Mouse (Mus musculus): ENCODE measurements around the gene Ywhae.

Gene Ywhae

DNA sequence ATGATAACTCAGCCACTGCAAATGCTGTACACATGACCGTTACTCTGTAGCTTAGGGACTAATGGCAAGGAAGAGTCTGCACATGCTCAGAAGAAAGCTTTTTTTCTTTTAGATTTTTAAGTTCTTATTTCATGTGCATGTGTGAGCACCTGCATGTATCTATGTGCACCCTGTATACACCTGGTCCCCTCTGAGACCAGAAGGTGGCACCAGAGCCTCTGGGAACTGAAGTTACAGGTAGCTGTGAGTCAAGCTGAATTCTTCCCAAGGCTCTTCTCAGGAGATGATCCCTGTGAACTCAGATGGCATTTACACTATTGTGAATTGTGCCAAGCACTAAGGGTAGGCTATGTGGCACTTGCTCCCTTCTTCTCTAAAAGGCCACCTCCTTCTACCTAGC is 43.2 kb downstream of the Ywhae start:
- in situ Hi-C loops (cut with MboI; ENCODE audit: low pct_unique_long_range_greater_than_20kb in 1 of 2, low sequenced_read_pairs in 2 of 2, unreplicated experiment in 1 of 2) = loop anchor here (5.0 to 25.0 kb wide), 2 partner anchors 126 to 386 kb away; no protein-coding TSS in a partner anchor

DNA sequence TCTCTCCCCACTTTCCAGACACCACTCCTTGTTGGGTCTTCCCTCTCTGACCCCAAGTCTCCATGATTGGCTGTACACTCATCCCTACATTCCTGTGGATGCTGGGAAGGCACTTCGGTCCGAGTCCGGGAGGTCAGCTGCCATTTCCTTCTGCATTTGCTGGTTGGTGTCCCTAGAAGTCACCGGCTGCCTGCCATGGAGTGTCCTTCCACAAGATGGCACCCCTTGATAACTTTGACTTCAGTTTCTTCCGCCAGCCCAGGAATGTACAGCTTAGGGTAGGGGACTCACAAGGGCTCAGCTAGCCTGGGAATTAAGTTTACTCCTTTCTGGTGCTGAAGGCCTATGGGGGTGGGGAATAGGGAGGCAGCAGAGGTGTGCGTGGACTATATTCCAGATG is 49.2 kb downstream of the Ywhae start:
- in situ Hi-C loops (cut with MboI; ENCODE audit: low pct_unique_long_range_greater_than_20kb in 1 of 2, low sequenced_read_pairs in 2 of 2, unreplicated experiment in 1 of 2) = loop anchor here (10.0 to 25.0 kb wide), 3 partner anchors 183 to 380 kb away; no protein-coding TSS in a partner anchor

DNA sequence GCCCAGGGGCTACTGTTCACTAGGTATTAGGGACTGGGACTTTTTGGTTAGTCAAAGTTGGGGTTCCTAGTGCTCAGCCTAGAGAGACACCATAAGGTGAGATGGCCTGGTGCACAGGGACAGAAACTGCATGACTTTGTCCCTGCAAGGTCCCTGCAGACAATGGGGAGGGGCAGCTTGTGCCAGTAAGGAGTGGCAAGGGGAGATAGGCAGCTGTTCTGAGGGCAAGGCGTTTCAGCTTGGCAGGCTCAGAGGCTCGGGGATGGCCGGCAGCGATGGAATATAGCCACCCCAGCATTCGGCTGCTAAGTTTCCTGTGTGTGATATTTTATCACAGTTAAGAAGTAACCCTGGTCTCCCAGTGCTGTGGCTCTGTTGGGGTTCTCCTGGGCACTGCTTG is 51.1 kb downstream of the Ywhae start:
- in situ Hi-C loops (cut with MboI; ENCODE audit: low pct_unique_long_range_greater_than_20kb in 1 of 2, low sequenced_read_pairs in 2 of 2, unreplicated experiment in 1 of 2) = loop anchor here (10.0 to 25.0 kb wide), 3 partner anchors 181 to 379 kb away; no protein-coding TSS in a partner anchor

DNA sequence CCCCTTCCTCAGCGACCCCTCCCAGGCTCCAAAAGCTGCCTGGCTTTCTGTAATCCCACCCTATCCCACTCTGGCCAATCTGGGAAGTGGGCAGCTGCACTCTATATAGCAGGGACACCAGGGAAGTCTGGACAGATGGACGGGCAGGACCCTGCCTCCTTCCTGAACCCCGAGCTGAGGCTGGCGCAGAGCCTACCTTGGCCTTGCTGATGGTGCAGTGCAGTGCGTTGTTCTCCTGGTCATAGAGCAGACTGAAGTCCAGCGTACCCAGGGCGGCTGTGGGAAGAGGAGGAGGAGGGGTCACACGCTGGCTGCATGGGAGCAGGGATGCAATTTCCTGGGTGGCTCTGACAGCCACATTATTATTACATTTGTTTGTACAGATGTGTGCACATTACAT is 53.2 kb downstream of the Ywhae start:
- in situ Hi-C loops (cut with MboI; ENCODE audit: low pct_unique_long_range_greater_than_20kb in 1 of 2, low sequenced_read_pairs in 2 of 2, unreplicated experiment in 1 of 2) = loop anchor here (5.0 to 25.0 kb wide), 4 partner anchors 116 to 376 kb away; no protein-coding TSS in a partner anchor

DNA sequence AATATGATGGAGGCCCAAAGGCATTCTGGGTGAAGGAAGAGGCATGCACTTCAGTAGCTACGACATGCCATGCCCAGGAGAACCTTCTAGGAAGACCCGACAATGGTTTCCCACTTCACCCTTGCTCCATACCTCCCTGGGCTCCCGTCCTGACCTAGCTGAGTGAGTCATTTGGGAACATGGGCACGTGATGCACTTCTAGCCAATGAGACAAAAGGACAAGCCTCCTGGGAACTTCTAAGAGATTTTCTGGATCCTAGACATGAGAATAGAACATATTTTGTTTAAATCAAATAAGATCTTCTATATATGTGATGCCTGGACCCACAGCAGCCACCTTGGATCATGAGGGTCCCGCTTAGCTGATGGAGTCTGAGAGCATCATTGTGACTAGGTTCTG is 59.9 kb downstream of the Ywhae start:
- in situ Hi-C loops (cut with MboI; ENCODE audit: low pct_unique_long_range_greater_than_20kb in 1 of 2, low sequenced_read_pairs in 2 of 2, unreplicated experiment in 1 of 2) = loop anchor here in 1 of 2 experiments (25.0 kb wide), 1 partner anchor 370 kb away; no protein-coding TSS in a partner anchor

DNA sequence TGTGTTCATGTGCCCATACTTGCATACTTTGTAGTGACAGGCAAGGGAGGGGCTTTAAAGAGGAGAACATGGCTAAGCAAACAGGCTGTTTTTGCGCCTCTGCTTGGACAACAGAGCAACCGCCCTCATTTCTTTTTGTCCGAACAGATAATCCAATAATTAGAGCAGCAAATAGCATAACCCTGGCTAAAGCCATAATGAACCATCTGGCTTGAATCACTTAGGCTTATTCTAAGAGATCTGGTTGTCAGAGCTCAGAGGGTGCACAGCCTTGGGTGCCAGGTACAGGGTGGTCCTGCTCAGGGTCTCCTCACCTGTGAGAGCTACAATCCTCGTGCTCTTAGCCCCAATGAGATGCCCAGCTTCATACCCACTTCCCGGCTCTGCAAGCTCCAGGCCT is 60.7 kb downstream of the Ywhae start:
- in situ Hi-C loops (cut with MboI; ENCODE audit: low pct_unique_long_range_greater_than_20kb in 1 of 2, low sequenced_read_pairs in 2 of 2, unreplicated experiment in 1 of 2) = loop anchor here in 1 of 2 experiments (25.0 kb wide), 1 partner anchor 369 kb away; no protein-coding TSS in a partner anchor

DNA sequence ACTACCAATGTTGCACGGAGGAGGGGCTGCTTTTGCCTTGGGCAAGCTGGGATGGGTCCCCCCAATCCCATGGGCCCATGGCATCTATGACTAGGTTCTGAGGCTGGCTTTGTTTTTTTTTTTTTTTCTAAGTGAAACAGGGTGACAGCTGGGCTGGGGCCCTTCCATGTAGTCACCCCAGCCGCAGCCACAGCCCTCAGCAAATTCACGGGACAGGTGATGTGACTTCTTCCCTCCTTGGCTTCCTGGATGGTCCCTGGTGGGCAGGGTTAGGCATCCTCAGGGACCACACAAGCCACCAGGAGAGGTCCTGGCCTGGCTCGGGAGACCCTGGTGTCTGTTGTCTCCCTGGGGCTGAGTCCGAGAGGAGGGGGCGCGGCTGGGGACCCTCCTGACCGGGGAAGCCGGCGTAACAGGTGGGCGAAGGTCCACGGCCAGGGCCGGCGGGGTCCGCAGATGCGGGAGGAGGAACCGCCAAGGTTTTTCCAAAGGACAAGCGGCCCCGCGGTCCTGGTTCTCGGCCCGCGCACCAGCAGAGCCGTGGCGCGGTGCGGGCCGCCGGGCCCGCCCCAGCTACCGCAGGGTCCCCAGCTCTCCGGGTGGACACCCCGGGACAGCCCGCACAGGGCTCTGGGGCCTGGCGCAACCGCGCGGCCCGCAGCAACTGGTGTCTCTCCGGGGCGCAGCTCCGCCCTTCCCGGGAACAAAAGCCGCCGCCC is 62.1 kb downstream of the Ywhae start:
- in situ Hi-C loops (cut with MboI; ENCODE audit: low pct_unique_long_range_greater_than_20kb in 1 of 2, low sequenced_read_pairs in 2 of 2, unreplicated experiment in 1 of 2) = loop anchor here in 1 of 2 experiments (25.0 kb wide), 1 partner anchor 368 kb away; no protein-coding TSS in a partner anchor

DNA sequence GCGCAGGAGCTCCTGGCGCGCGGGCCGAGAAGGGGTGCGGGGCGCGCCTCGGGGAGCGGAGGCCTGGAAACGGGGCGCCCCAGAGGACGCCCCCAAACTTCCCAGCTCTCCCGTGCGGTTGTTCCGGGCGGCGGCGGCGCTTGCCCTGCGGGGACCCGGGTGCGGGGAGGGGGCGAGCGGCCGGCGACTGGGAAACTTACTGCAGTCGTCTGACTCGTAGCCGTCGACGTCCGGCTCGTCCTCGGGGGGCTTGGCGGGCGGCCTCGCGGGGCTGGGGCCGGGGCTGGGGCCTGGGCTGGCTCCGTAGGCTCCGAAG is 62.6 kb downstream of the Ywhae start:
- in situ Hi-C loops (cut with MboI; ENCODE audit: low pct_unique_long_range_greater_than_20kb in 1 of 2, low sequenced_read_pairs in 2 of 2, unreplicated experiment in 1 of 2) = loop anchor here in 1 of 2 experiments (25.0 kb wide), 1 partner anchor 367 kb away; no protein-coding TSS in a partner anchor

DNA sequence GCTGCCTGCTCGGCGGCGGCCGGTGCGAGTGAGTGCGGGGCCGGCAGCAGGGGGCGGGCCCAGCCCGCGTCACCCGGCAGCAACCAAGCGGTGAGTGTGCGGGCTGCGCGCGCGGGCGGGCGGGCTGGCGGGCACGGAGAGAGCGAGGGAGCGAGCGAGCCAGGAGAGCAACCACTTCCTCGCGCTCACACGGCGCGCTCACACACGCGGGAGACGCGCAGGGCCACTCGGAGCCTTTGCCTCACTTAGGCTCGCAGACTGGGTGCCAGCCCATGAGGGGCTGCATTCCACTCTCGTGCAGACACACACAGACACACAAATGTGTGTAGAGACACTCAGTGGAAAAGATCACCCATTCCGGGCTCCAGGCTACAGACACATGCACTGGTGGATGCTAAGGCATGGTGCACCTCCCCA is 63.4 kb downstream of the Ywhae start, which contains the start of gene Doc2b:
Gene Doc2b (minus strand): TSS at position 21 of the 417 bp plus-strand sequence.
- in situ Hi-C loops (cut with MboI; ENCODE audit: low pct_unique_long_range_greater_than_20kb in 1 of 2, low sequenced_read_pairs in 2 of 2, unreplicated experiment in 1 of 2) = loop anchor here in 1 of 2 experiments (25.0 kb wide), 1 partner anchor 366 kb away; no protein-coding TSS in a partner anchor

DNA sequence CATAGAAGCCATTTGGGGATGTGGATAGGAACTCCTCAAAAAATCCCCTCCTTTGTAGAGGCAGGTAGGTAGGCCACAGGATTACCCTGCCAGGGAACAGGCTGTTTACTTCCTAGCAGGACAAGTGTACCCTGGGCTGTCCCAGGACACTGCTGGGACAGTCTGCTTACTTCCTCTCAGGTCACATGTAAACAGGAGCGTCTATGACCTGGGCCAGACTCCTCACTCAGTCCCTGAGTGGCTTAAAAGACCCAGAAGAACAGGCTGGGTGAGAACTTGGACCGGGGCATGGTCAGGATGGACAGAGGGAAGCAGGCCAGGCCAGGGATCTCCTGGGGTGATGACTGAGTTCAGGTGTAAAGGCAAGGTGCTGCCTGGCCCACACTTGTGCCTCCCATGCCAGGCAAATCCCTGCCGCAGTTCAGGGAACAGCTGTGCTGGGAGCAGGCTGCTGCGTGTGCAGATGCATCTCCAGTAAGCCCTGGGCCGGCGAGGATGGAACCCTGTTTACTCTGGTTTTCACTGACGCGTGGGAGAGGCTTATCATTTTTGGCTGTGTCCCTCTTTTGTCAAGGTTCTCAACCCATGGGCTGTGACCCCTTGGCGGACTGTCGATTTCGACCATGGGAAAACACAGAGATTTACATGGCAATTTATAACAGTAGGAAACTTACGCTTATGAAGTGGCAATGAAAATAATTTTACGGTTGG is 64.0 kb downstream of the Ywhae start:
- in situ Hi-C loops (cut with MboI; ENCODE audit: low pct_unique_long_range_greater_than_20kb in 1 of 2, low sequenced_read_pairs in 2 of 2, unreplicated experiment in 1 of 2) = loop anchor here in 1 of 2 experiments (25.0 kb wide), 1 partner anchor 366 kb away; no protein-coding TSS in a partner anchor

DNA sequence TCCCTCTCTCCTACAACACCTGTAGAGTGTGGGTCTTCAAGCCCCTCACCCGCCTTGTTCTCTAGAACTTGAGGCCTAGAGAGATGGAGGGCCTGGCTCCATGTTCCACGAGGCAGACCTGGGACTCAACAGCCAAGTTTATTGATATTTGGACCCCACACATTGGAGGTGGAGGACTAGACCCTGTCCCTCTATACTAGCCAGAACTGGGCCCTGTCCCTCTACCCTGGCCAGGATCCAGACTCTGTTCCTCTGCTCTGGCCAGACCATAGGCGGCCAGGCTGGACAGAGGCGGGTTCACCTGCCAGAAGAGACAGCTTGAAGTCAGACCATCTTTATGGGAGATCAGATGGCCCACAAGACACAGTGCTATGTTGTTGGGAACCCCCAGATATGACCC is 68.7 kb downstream of the Ywhae start:
- in situ Hi-C loops (cut with MboI; ENCODE audit: low pct_unique_long_range_greater_than_20kb in 1 of 2, low sequenced_read_pairs in 2 of 2, unreplicated experiment in 1 of 2) = no loop called here

DNA sequence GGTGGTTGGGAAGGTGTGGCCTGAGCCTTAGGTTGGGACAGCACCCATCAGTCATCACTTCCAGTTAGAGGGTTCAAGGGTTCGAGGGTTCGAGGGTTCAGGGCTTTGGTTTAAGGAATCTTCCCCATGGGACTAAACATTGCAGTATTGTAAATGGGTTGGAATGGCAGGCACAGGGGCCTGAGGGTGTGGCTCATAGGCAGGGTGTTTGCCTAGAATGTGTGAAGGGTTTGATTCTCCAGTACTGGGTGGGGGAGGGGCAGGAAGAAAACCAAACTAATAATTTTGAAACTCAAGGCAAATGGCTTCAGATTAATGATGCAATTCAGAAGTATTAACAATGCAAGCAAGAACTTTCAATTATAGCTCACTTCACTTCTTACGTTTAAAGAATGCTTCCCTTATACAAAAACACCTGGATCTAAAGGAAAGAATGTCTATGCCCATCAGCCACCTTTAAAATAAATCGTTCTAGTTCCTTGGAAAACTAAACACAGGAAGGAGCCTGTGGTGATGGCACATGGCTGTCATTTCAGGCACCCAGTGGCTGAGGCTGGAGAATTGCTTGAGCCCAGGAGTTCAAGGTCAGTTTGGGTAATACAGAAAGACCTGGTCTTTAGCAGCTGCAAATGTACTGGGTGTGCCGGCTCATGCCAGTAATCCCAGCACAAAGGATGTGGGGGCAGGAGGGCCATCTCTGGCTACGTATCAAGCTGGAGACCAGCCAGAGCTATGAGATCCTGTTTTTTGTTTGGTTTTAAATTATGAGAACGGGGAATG is 69.3 kb downstream of the Ywhae start:
- in situ Hi-C loops (cut with MboI; ENCODE audit: low pct_unique_long_range_greater_than_20kb in 1 of 2, low sequenced_read_pairs in 2 of 2, unreplicated experiment in 1 of 2) = no loop called here

DNA sequence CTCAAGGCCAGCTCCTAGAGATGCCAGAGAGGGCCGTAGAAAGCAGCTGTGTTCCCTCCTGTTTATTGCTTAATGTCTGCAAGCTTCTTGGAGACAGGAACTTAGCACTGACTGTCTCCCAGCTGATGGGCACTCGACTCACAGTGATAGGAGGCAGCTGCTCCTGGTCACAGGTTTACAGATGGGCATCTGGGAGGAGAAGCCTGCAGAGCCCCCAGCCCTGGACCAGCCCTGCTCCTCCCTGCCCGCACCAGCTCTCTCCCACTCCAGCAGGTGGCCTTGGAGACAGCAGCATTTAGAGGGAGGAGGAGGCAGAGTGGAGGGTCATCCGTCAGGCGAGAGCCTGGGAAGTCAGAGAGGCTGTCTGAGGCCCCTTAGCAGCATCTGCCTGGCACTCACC is 74.8 kb downstream of the Ywhae start:
- in situ Hi-C loops (cut with MboI; ENCODE audit: low pct_unique_long_range_greater_than_20kb in 1 of 2, low sequenced_read_pairs in 2 of 2, unreplicated experiment in 1 of 2) = no loop called here

DNA sequence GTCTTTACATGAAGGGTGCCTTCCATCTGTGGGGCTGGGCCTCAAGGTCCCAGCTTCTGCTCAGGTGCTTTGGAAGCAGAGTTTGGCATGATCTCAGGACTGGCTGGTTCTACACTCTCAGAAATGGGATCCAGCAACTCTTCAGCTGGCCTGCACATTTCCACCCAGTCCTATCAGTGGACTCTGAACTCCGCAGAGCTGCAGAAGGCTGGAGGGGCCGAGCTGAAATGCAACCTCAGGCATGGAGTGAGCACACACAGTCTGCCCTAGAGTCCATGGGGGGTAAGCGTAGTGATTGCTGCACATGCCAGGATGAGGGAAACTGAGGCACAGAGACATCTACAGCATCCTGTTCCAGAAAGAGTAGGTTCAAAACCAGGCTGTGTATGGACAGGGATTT is 77.9 kb downstream of the Ywhae start:
- in situ Hi-C loops (cut with MboI; ENCODE audit: low pct_unique_long_range_greater_than_20kb in 1 of 2, low sequenced_read_pairs in 2 of 2, unreplicated experiment in 1 of 2) = no loop called here

DNA sequence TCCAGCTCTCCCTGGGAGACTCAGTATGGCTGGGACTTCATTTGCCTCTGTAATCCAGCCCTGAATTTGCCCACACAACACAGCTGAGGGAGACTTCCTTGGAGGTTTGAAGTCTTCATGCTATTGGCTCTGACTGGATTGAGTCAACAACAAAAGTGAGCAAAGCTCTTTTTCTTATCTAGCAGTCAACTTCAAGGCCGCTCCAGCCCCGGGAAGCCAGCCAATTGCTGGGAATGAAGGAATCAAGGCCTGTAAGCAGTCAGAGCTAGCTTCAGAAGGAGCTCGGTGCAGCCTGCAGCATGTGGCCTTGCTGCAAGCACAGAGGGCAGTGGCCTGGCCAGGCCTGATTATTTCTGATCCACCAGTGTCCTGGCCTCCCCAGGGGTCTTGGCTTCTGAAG is 79.2 kb downstream of the Ywhae start:
- in situ Hi-C loops (cut with MboI; ENCODE audit: low pct_unique_long_range_greater_than_20kb in 1 of 2, low sequenced_read_pairs in 2 of 2, unreplicated experiment in 1 of 2) = no loop called here

DNA sequence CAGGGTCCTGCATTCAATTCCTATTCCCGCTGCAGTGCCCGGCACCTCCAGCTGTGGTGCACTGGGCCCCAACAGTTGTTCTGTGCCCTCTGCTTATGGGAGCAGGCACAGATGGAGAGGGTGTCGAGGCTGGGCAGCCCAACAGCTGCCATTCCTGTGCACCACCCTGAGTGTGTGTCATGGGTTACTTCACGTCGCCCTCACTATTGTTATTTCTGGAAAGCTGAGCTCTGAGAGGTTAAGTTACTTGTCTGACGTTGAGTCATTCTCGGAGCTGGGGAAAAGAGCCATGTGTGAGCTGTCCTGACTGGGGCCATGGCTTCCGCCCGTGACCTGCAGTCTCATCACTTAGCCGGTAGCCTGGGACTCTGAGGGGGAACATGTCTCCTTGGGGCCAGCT is 80.4 kb downstream of the Ywhae start:
- in situ Hi-C loops (cut with MboI; ENCODE audit: low pct_unique_long_range_greater_than_20kb in 1 of 2, low sequenced_read_pairs in 2 of 2, unreplicated experiment in 1 of 2) = no loop called here

Measured in mouse embryonic stem cell (cell line).